Mouse (Mus musculus): ENCODE results near the gene Gimap9. TPM values are rescaled to one million over a fixed set of nuclear protein-coding genes. Genes with fewer than 3 reads are reported as not detected.

Gimap9 gene
- 0.52 TPM in 1 of 2 replicates, not detected in the other for polyA plus RNA-seq (2012; ENCODE audit: low replicate concordance)

DNA sequence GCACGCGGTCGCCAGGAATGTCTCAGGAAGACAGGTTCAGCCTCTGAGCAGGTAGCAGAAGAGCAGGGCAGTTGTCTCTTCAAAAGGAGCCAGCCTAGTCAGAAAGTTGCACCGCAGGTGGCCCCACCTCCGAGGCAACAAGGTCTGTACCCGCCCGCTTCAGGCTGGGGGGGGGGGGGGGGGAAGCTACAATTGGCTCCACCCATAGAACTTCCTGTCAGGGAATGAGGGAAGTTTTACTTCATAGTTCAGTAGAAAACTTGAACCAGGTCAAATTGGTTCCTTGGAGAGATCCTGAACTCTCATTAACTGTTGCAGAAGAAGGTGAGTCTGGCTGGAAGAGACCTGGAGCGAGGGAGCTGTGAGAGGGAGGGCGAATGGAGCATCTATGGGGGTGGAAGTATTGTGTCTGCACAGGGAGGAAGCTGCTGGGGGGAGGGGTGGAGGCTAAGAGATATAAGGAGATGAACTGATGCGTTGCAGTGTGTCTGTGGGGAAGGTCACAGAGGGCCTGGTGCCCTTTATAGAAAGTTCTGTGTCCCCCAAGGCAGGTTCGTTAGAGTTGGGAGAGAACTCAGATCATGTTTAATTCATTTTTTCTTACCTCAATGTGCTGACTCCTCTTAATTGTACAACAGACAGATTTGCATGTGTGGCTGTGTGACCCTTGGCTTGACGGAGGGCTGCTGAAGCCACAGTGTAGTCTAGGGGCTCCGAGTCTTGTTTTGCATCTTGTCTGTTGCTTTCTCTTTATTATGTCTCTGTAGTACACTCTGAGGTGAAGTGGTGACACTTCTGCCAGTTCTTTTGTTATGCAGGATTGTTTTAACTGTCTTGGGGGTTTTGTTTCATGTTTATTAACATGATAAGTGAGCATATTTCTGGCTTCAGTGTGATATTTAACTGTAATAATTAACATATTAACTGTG lies at the start of gene Gimap9:
Gene Gimap9 (plus strand): TSS at position 199 of the 929 bp plus-strand sequence.

GRCm38 (mm10) chr6:48626464-48626863 lies 49.5 kb upstream of the Gimap9 start, which contains the start of gene AI854703:
TSS of gene AI854703 (plus strand) at chr6:48626764.

GRCm38 (mm10) chr6:48646995-48647394 lies 28.9 kb upstream of the Gimap9 start, which contains the start of gene Gimap8:
TSS of gene Gimap8 (plus strand) at chr6:48647234.

GRCm38 (mm10) chr6:48684319-48684718 lies 8.4 kb downstream of the Gimap9 start, which contains the start of gene Gimap4:
TSS of gene Gimap4 (plus strand) at chr6:48684549.

DNA sequence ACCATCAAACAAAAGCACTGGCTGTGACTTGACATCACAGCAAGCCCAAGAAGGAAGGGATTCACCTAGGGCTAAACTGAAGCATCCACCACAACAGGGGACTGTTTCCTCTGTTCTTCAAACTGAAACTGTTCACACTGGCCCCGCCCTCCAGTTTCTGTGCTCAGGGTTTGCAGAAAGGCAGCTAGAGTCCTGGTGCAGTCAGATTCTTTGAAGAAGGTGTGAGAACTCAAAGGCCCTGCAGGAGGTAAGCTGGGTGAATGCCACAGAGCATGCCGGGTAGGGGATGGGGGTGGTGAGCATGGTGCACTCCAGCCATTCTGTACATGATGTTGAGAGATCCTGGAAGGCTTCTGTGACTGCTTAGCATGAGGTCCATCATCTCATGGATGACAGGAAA lies 42.5 kb downstream of the Gimap9 start, which contains the start of the genes Gm28053 and Gimap7:
Gene Gm28053 (plus strand): TSS at position 153 of the 400 bp plus-strand sequence.
Gene Gimap7 (plus strand): TSS at position 167 of the 400 bp plus-strand sequence.

Other genes with a start within 250 kb of the Gimap9 start
- gene Zfp467, start 230.3 kb upstream of the Gimap9 start, polyA plus RNA-seq (2012; ENCODE audit: low replicate concordance): 5.6 and 7.6 TPM in 2 replicates
- 0.26 and 0.44 TPM in 2 replicates for gene Sspo, start 227.9 kb upstream of the Gimap9 start, polyA plus RNA-seq (2012; ENCODE audit: low replicate concordance)
- 0.25 and 3.8 TPM in 2 replicates for gene Atp6v0e2, start 138.5 kb upstream of the Gimap9 start, polyA plus RNA-seq (2012; ENCODE audit: low replicate concordance)
- gene Lrrc61, start 121.3 kb upstream of the Gimap9 start, polyA plus RNA-seq (2012; ENCODE audit: low replicate concordance): 9.1 and 11.2 TPM in 2 replicates
- gene Rarres2, start 103.3 kb upstream of the Gimap9 start, polyA plus RNA-seq (2012; ENCODE audit: low replicate concordance): 1.4 TPM in 1 of 2 replicates, not detected in the other
- gene Gm45021, start 86.5 kb upstream of the Gimap9 start, polyA plus RNA-seq (2012; ENCODE audit: low replicate concordance): not detected in 2 replicates
- 10.0 TPM in 2 replicates for gene Repin1, start 82.2 kb upstream of the Gimap9 start, polyA plus RNA-seq (2012; ENCODE audit: low replicate concordance)
- 1.0 TPM in 1 of 2 replicates, not detected in the other for gene Gm44965, start 82.2 kb upstream of the Gimap9 start, polyA plus RNA-seq (2012; ENCODE audit: low replicate concordance)
- gene Zfp775, start 74.1 kb upstream of the Gimap9 start, polyA plus RNA-seq (2012; ENCODE audit: low replicate concordance): 1.2 and 1.5 TPM in 2 replicates
- 0.20 and 0.59 TPM in 2 replicates for gene AI854703, start 49.4 kb upstream of the Gimap9 start, polyA plus RNA-seq (2012; ENCODE audit: low replicate concordance)
- 3.2 and 4.2 TPM in 2 replicates for gene Gimap8, start 28.9 kb upstream of the Gimap9 start, polyA plus RNA-seq (2012; ENCODE audit: low replicate concordance)
- 1.3 and 5.0 TPM in 2 replicates for gene Gimap4, start 8.4 kb downstream of the Gimap9 start, polyA plus RNA-seq (2012; ENCODE audit: low replicate concordance)
- gene Gimap6, start 32.1 kb downstream of the Gimap9 start, polyA plus RNA-seq (2012; ENCODE audit: low replicate concordance): 4.5 and 8.3 TPM in 2 replicates
- gene Gm28053, start 42.5 kb downstream of the Gimap9 start, polyA plus RNA-seq (2012; ENCODE audit: low replicate concordance): not detected in 2 replicates
- 0.37 and 2.0 TPM in 2 replicates for gene Gimap7, start 42.5 kb downstream of the Gimap9 start, polyA plus RNA-seq (2012; ENCODE audit: low replicate concordance)
- 14.6 and 21.6 TPM in 2 replicates for gene Gimap1, start 62.9 kb downstream of the Gimap9 start, polyA plus RNA-seq (2012; ENCODE audit: low replicate concordance)
- gene Gimap5, start 70.1 kb downstream of the Gimap9 start, polyA plus RNA-seq (2012; ENCODE audit: low replicate concordance): 4.7 and 19.6 TPM in 2 replicates
- gene Gimap3, start 94.7 kb downstream of the Gimap9 start, polyA plus RNA-seq (2012; ENCODE audit: low replicate concordance): 24.2 and 84.0 TPM in 2 replicates
- 6.4 and 44.5 TPM in 2 replicates for gene Tmem176a, start 164.8 kb downstream of the Gimap9 start, polyA plus RNA-seq (2012; ENCODE audit: low replicate concordance)
- 2.3 and 12.0 TPM in 2 replicates for gene Tmem176b, start 165.4 kb downstream of the Gimap9 start, polyA plus RNA-seq (2012; ENCODE audit: low replicate concordance)
- not detected in 2 replicates for gene Aoc1, start 196.8 kb downstream of the Gimap9 start, polyA plus RNA-seq (2012; ENCODE audit: low replicate concordance)